Mouse (Mus musculus): ENCODE results near the gene Grik1.

Grik1 gene

DNA sequence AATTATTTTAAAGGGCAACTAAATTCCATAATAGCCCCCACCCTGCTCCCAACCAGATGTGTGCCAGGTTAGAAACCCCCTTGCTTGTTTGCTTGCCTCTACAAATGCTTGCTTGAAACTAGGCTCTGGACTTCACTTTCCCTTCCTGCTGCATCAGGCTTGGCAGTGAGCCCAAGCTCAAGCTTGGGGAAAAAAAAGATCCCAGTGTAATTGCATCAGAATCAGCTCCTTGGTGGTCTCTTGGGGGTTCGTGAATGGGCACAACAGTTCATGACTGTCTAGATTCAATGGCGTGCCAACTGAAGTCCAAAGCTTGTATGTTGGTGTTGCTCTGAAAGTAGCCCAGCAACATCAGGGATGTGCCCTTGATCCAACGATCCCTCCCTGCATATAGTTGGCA is 320.1 kb downstream of the Grik1 start:
- DNase-seq (ENCODE audit: low spot score in 2 of 2) = no peak

DNA sequence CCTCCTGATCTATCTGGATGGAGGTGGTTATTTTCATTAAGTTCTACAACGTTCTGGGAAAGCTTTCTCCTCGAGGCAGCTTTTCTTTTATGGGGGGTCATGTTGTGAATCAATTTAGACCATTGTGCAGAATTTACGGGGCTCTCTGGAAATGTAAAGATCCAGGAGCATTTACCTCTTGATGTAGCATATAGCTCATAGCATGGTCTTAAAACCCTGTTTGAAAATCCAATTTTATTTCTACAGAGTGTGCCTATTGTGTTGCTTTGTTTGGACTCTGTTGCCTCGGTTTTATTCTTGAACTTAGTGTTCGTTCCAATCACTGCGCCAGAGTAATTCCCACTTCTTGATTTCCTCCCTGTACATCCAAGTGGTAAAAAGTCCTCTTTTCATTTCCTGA is 328.6 kb downstream of the Grik1 start:
- no peak for DNase-seq (ENCODE audit: low spot score in 2 of 2)

DNA sequence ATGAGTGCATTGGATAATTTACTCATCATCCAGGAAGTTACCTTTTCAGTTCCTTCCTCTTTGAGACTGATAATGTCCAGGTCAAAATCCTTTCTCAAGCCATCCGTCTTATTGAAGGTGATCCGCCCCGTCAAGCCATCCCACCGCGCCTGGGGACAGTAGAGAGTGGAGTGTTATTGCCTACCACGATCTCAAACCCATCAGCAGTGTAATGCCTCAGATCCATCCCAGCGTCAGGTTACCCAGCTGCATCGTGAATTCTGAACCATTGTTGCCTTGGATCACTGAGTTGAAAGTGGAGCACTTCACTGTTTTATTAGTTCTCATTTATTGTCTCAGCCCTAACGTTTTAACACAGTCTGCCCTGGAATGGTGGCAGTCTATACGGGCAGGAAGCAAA is 332.6 kb downstream of the Grik1 start:
- no peak for DNase-seq (ENCODE audit: low spot score in 2 of 2)

GRCm38 (mm10) chr16:87956178-87956577 is 333.9 kb downstream of the Grik1 start:
- DNase-seq (ENCODE audit: low spot score in 2 of 2) = no peak

DNA sequence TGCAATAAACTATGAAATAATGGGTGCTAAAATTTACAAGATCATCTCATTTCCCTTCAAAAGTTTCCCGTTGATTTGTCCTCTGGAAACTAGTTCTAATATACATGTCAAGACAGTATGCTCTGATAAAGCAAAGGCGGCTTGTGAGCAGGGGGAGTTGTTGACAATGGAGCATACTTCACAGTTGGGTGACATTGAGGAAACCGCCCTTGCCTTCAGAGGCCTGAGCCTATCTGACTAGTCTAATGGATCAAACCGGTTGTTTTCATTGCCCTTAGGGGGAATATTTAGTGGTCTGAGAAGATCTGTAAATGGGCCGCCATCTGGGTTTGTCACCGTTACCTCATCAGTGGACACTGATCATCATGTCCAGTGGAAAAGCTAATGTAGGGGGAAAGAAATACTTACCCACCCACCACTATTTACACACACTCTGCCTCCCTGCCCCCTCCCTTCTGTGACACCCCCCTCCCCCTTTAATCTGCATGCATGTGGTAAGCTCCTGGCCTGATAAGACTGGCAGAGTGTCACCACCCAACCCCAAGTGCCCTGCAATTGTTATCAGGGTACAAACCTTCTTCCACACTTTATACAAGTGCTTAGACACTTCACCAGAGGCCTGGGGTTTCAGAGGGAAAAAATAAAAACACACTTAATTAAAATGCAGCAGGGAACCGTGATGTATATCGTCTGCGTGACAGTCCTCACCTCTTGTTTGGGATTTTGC is 335.2 kb downstream of the Grik1 start:
- no peak for DNase-seq (ENCODE audit: low spot score in 2 of 2)

GRCm38 (mm10) chr16:87953176-87953575 is 336.9 kb downstream of the Grik1 start:
- no peak for DNase-seq (ENCODE audit: low spot score in 2 of 2)

GRCm38 (mm10) chr16:87949881-87950280 is 340.2 kb downstream of the Grik1 start:
- no peak for DNase-seq (ENCODE audit: low spot score in 2 of 2)

- DNase-seq (ENCODE audit: low spot score in 2 of 2) = no peak
These were observed 341.9 kb downstream of the Grik1 start for GRCm38 (mm10) chr16:87948122-87948521.

- DNase-seq (ENCODE audit: low spot score in 2 of 2) = no peak
These were observed 345.7 kb downstream of the Grik1 start for GRCm38 (mm10) chr16:87944318-87944717.

DNA sequence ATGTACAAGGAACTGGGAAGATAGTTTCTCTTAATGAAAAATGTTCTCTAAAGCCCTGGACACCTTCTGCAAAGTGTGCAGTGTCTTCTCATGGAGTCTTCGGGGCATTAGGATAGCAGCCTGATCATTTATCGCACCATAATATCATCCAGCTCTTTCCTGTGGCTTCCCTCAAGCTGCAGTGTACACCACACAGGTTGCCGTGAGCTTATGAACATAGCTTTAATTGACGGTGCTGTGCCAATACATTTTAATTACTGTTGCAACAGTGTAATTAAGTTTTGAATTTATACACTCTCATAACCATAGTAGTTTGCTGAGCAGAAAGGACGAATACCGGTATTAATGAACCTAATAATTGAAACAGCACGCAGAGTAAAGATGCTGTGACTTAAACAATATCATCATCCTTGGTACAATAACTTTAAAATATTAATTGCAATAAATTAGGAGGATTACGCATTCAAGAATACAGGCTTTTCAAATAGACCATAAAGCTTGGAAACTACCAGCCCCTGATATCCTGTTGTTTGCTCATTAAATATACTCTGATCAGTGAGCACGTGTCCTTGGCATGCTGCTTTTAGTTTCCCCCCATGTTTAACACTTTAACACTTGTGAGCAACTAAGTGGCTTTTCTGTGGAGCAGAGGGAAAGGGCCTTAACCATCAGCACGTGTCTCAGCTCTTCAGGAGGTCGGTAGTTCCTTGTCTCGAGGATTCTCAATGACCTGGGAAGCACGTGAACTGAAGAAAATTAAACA is 347.8 kb downstream of the Grik1 start:
- DNase-seq (ENCODE audit: low spot score in 2 of 2) = no peak

- no peak for DNase-seq (ENCODE audit: low spot score in 2 of 2)
These were observed 355.4 kb downstream of the Grik1 start for GRCm38 (mm10) chr16:87934685-87935084.

DNA sequence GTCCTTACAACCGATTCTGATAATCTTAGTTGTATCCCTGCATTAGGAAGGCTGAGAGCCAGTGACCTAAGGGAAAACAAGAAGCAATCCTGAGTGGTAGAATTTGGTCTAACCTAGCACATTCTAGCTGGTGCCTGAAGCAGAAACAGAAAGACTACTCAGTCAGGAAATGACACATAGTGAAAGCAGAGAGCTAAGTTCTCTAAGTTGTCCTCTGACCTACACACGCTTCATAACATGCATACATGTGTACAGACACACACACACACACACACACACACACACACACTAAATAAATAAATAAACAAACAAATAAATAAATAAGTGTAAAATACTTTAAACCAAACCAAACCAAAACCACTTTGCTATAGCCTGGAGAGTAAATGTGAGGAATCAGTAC is 358.7 kb downstream of the Grik1 start:
- no peak for DNase-seq (ENCODE audit: low spot score in 2 of 2)

DNA sequence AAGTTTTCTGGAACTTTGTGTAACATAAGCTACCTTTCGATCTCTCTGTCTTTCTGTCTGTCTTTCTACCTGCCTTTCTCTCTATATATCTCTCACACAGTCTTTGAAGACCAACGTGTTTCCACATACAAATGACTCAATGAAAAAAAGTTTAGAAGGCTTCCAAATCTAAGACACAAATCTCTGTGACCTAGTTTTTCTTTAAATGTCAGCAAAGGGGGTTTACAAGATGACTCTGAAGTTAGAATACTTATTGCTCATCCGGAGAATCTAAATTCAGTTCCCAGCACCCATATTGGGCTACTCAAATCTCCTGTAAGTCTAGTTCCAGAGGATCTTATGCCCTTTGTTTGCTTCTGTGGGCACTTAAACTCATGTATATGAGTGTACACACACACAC is 359.5 kb downstream of the Grik1 start:
- DNase-seq (ENCODE audit: low spot score in 2 of 2) = no peak

GRCm38 (mm10) chr16:87928671-87929070 is 361.4 kb downstream of the Grik1 start:
- DNase-seq (ENCODE audit: low spot score in 2 of 2) = no peak

- DNase-seq (ENCODE audit: low spot score in 2 of 2) = no peak
These were observed 372.2 kb downstream of the Grik1 start for GRCm38 (mm10) chr16:87917897-87918296.

DNA sequence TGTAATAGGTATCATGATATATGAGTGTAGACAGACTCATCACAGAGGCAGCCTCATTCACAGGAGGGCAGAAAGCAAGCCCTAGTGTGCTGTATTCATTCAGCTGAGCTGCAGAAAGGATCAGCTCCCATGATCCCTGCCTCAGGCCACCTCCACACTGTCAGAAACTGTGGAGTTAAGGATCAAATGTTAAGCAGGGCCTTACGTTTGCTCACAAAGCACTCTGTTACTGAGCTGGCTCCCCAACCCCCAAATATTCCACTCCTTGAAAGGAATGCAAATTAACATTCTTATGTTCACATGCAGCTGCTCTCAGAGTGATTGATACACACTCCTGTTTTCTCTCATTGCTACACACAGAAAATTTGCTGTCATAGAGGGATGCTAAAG is 372.9 kb downstream of the Grik1 start:
- DNase-seq (ENCODE audit: low spot score in 2 of 2) = no peak

- no peak for DNase-seq (ENCODE audit: low spot score in 2 of 2)
These were observed 373.6 kb downstream of the Grik1 start for GRCm38 (mm10) chr16:87916209-87917156.

GRCm38 (mm10) chr16:87915156-87915555 is 374.9 kb downstream of the Grik1 start:
- DNase-seq (ENCODE audit: low spot score in 2 of 2) = no peak

- DNase-seq (ENCODE audit: low spot score in 2 of 2) = no peak
These were observed 376.3 kb downstream of the Grik1 start for GRCm38 (mm10) chr16:87913781-87914180.

DNA sequence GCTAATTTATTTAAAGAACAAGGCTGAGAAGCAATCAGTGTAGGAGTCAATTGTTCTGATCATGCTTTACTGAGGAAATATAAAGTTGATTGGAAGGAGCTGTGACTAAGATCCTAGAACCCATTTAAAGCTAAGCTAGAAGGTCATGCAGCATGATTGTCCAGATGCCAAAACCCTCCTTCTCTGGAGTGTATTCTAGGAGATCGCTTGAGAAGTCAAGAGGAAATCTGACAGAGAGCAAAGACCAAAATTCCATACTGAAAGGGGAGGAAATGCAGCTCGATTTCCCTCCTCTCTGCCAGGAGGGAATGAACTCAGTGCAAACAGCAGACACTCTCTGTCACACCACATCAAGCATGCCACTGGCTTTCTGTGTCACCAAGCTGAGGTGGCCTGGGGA is 378.9 kb downstream of the Grik1 start:
- DNase-seq (ENCODE audit: low spot score in 2 of 2) = no peak

DNA sequence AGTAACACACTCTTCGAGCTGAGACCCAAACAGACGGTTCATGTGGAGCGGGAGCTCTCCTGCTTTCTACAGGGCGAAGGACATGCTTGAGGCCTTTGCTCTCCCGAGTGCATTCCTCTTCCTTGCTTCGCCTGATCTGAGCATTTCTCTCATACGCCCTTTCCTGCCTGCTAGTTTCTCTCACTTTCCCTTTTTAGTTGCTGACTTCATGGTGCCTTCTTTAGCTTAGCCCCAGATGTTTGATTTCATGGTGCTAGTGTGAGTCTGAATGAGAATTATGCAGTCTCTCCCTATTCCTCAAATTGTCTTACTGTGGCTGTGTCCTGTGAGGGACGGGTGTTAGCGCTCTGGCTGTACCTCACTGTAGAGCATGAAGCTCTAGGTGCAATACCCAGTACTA is 388.0 kb downstream of the Grik1 start:
- no peak for DNase-seq (ENCODE audit: low spot score in 2 of 2)

DNA sequence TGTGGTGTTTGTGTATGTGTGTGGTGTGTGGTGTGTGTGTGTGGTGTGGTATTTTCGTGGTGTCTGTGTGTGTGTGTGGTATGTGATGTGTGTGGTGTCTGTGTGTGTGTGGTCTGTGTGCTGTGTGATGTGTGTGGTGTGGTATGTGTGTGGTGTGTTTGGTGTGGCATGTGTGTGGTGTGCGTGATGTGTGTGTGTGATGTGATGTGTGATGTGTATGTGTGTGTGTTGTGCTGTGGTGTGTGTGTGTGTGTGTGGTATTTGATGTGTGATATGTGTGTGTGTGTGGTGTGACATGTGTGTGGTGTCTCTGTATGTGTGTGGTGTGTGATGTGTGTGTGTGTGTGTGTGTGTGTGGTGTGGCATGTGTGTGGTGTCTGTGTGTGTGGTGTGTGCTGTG is 388.9 kb downstream of the Grik1 start:
- DNase-seq (ENCODE audit: low spot score in 2 of 2) = no peak
